Mouse (Mus musculus) telencephalon, adult 2 months (tissue): ENCODE measurements around the gene Abca8a.
"Not testable (repeated sequence)": the region's sequence is repeated elsewhere in the genome, so short reads cannot be mapped to it uniquely, and the experiment has no call there.

Experiments
- DNase-seq: peaks from one replicate; pipeline ENCODE4 v3.0.0-alpha.2; 2011; ENCODE audit warnings: low read depth, low spot score

Abca8a gene

DNA sequence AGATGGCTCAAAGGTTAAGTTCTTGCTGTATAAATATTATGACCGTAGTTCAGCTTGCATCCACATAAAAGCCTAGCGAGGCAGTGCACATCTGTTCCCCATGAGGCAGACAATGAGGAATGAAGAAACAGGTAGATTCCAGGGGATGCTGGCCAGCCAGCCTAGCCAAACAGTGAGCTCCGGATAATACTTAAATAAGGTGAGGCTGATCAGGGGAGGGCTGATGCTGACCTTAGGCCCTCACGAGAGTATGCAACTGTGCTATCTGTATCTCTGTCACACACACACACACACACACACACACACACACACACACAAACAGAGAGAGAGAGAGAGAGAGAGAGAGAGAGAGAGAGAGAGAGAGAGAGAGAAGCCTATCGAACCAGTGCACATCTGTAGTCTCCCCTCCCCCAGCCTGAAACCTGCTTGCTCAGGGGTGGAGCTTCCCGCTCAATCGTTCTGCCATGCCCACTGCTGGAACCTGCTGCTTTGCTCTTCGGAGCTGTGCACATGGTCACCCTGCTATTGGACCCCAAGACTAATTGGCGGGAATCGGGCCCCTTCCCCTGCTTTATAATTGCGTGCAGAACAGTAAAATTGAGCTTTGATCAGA lies 108.2 kb downstream of the Abca8a start:
- not testable (repeated sequence) for DNase-seq

DNA sequence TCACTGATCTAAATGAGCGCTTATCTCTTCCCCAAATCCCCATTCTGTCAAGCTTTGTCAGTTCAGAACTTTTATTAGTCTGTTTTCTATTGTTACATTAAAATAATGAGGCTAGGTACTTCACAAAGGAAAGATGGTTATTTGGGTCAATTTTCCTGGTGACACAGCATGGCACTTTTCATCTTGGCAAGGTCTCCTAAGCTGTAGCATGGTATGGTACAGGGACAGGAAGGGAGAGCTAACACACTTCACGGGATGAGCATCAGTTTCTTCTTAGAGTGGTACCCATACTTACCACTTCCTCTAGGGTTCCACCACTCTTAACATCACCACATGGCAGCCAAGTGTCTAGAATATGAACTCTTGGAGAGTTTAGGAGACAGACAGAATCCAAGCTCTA lies 113.9 kb downstream of the Abca8a start:
- DNase-seq: no peak
